Mouse (Mus musculus) hindbrain, embryonic 12.5 days (tissue): ENCODE results near the gene Ebi3. TPM values are rescaled to one million over a fixed set of nuclear protein-coding genes. Genes with fewer than 3 reads are reported as not detected.
A peak's percentile ranks its signal among the peaks of the same experiment; 100 is the strongest.

Source experiments
- ATAC-seq: fragments of 200-750 bp; cut with Nextera tagmentation; 2 replicates; pipeline ENCODE4 v1.8.0; 2017; ENCODE audit warnings: moderate TSS enrichment; ENCODE audit not compliant: low FRiP score
- H3K27ac ChIP-seq: fragments of 300-500 bp; sonication (generic); 2 replicates; pipeline ENCODE4 v1.5.1; 2016; ENCODE audit warnings: mild to moderate bottlenecking
- H3K27me3 ChIP-seq: fragments of 300-500 bp; sonication (generic); 2 replicates; pipeline ENCODE4 v1.6.1; 2016; ENCODE audit warnings: mild to moderate bottlenecking
- H3K36me3 ChIP-seq: fragments of 300-500 bp; sonication (generic); 2 replicates; pipeline ENCODE4 v1.6.1; 2016; ENCODE audit warnings: mild to moderate bottlenecking
- H3K4me1 ChIP-seq: fragments of 300-500 bp; sonication (generic); 2 replicates; pipeline ENCODE4 v1.6.1; 2016
- H3K4me2 ChIP-seq: fragments of 300-500 bp; sonication (generic); replicated peaks from 2 replicates; pipeline ENCODE4 v1.6.1; 2016; ENCODE audit warnings: mild to moderate bottlenecking
- H3K4me3 ChIP-seq: fragments of 300-500 bp; sonication (generic); 2 replicates; pipeline ENCODE4 v1.5.1; 2016; ENCODE audit warnings: mild to moderate bottlenecking
- H3K9ac ChIP-seq: fragments of 300-500 bp; sonication (generic); 2 replicates; pipeline ENCODE4 v1.6.1; 2016; ENCODE audit warnings: mild to moderate bottlenecking, moderate library complexity
- H3K9me3 ChIP-seq: fragments of 300-500 bp; sonication (generic); replicated peaks from 2 replicates; pipeline ENCODE4 v1.6.1; 2016; ENCODE audit warnings: mild to moderate bottlenecking
- WGBS: fragments of 180-500 bp; shearing (Covaris S2); methylation state at CpG from one replicate; pipeline ENCODE4 v1.1.7; 2016; 5-methylcytosine and 5-hydroxymethylcytosine counted together
- polyA plus RNA-seq: library from polyadenylated mRNA; unstranded; fragments of >200 nt; fragmentation: Nextera tagmentation; extraction: Ambion mirVana; gene quantifications from 2 replicates; pipeline ENCODE4 v1.2.1, GENCODE M21; 2016

Gene Ebi3
- polyA plus RNA-seq, 1 experiment from 2014 or later = 2.6 TPM

GRCm38 (mm10) chr17:55959946-55960740, 7.7 kb downstream of the Ebi3 start:
- Histone ChIP-seq H3K9ac (peak overlapping the region; percentile 41; the same call in 1 of the 2 replicates), H3K4me1 (peaks cover 30% of the 10 kb centered on the region), H3K27me3 (no peaks in the 10 kb centered on the region), H3K36me3 (peaks cover 29% of the 10 kb centered on the region), H3K27ac (peak overlapping the region; percentile 92), H3K4me2 (peak overlapping the region; percentile 65), H3K9me3 (no peaks in the 10 kb centered on the region), H3K4me3 (peak overlapping the region; percentile 51)
- whole genome bisulfite sequencing = 75% methylated on average over 10 of the region's 10 CpGs
- no peak for ATAC-seq

- Histone ChIP-seq H3K9me3 (no peaks in the 10 kb centered on the region), H3K27ac (no peak overlapping the region), H3K4me3 (no peak overlapping the region), H3K27me3 (no peaks in the 10 kb centered on the region), H3K4me2 (no peak overlapping the region), H3K4me1 (peaks cover 30% of the 10 kb centered on the region), H3K9ac (no peak overlapping the region), H3K36me3 (peaks cover 35% of the 10 kb centered on the region)
- ATAC-seq = no peak
Observed at GRCm38 (mm10) chr17:55960791-55961190, 8.4 kb downstream of the Ebi3 start.

DNA sequence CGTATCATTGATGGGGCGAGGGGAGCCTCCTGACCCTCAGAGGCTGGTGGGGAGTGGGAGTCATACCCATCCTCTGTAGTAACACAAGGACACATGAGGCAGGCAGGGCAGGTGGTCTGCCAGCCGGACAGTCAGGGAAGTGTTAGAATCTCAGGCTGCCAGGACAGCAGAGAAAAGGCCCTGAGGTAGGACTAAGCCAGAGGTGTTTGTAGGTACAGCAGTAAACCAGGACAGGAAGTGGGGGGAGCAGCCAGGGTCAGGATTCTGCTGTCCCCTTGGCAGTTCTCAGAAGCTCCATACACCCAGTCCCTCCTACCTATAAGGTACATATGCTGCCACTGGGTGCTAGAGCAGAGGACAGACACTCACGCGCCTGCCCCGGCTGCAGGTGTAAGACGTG, 9.2 kb downstream of the Ebi3 start:
- Histone ChIP-seq H3K27ac (no peak overlapping the region), H3K9ac (no peak overlapping the region), H3K4me1 (peaks cover 21% of the 10 kb centered on the region), H3K36me3 (peaks cover 42% of the 10 kb centered on the region), H3K4me2 (no peak overlapping the region), H3K27me3 (no peaks in the 10 kb centered on the region), H3K9me3 (no peaks in the 10 kb centered on the region), H3K4me3 (no peak overlapping the region)
- WGBS = 94% methylated on average over 7 of the region's 7 CpGs
- no peak for ATAC-seq

DNA sequence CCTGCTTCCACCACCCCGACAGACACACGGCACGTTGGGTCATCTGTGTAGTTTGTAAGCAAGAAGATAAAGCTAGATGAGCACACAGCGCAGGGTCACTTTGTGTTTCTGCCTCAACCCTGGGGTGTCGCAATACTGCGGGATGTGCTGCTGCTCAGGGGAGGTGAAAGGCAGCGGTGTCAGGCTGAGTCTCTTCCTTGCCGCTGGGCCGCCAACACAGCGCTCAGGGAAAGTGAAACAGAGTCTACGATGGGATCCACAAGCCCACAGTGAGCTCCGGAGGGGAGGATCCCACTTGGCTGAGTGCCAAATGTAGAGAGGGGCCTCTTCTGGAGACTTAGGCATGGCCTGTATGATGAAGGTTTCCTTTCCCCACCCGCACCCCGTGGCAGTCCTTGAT, 10.7 kb downstream of the Ebi3 start:
- Histone ChIP-seq H3K4me3 (no peak overlapping the region), H3K4me2 (no peak overlapping the region), H3K9me3 (no peaks in the 10 kb centered on the region), H3K27me3 (no peaks in the 10 kb centered on the region), H3K36me3 (peaks cover 54% of the 10 kb centered on the region), H3K9ac (no peak overlapping the region), H3K27ac (peak overlapping the region; percentile 23; the same call in 1 of the 2 replicates), H3K4me1 (peaks cover 21% of the 10 kb centered on the region)
- 82% methylated on average over 14 of the region's 14 CpGs for WGBS
- ATAC-seq = no peak

DNA sequence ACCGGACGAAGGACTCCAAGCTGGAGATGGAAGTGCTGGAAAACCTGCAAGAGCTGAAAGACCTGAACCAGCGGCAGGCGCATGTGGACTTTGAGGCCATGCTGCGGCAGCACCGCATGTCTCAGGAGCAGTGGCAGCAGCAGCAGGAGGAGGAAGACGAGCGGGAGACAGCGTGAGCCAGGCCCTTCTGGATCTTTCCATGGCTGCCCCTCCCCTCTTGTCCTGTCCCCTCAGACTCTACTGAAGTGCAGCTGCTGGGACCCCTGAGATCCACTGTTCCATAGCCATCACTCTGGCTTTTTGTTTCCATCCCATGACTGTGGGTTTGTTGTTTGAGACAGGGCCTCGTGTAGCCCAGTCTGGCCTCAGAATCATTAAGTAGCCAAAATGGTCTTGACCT, 12.1 kb downstream of the Ebi3 start:
- Histone ChIP-seq H3K27ac (no peak overlapping the region), H3K27me3 (no peaks in the 10 kb centered on the region), H3K9ac (no peak overlapping the region), H3K4me3 (no peak overlapping the region), H3K9me3 (no peaks in the 10 kb centered on the region), H3K4me2 (no peak overlapping the region), H3K4me1 (peaks cover 30% of the 10 kb centered on the region), H3K36me3 (peaks cover 54% of the 10 kb centered on the region)
- ATAC-seq = no peak
- WGBS = 92% methylated on average over 10 of the region's 10 CpGs

GRCm38 (mm10) chr17:55964996-55965395, 12.6 kb downstream of the Ebi3 start:
- whole genome bisulfite sequencing = 87% methylated on average over 9 of the region's 9 CpGs
- Histone ChIP-seq H3K27me3 (no peaks in the 10 kb centered on the region), H3K9ac (no peak overlapping the region), H3K36me3 (peaks cover 54% of the 10 kb centered on the region), H3K4me2 (no peak overlapping the region), H3K27ac (no peak overlapping the region), H3K4me3 (no peak overlapping the region), H3K4me1 (peaks cover 32% of the 10 kb centered on the region), H3K9me3 (no peaks in the 10 kb centered on the region)
- ATAC-seq = no peak

DNA sequence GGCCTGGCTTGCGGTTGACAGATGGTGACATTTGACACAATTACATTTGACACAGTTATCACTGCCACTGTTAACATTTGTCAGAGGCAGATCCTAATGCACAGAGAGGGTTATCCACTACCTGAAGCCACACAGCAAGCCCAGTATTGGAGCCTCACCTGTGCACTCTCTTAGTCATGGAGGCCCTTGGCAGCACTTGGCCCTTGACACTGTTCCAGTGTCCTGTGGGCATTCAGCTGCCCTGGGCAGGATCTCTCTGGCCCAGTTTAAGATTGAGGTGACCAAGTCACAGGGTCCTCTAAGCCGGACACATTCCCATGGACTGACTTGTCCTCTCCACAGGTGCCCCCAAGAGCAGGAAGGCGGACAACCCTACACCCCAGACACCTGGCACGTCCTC, 14.7 kb downstream of the Ebi3 start:
- H3K27me3 ChIP-seq = no peaks in the 10 kb centered on the region
- H3K4me2 ChIP-seq = no peak overlapping the region
- no peak overlapping the region for H3K9ac ChIP-seq
- WGBS = 92% methylated on average over 4 of the region's 4 CpGs
- H3K36me3 ChIP-seq = peaks cover 40% of the 10 kb centered on the region
- no peak overlapping the region for H3K4me3 ChIP-seq
- ATAC-seq = no peak
- peaks cover 44% of the 10 kb centered on the region for H3K4me1 ChIP-seq
- no peaks in the 10 kb centered on the region for H3K9me3 ChIP-seq
- no peak overlapping the region for H3K27ac ChIP-seq

GRCm38 (mm10) chr17:55968210-55968609, 15.8 kb downstream of the Ebi3 start:
- H3K9me3 ChIP-seq = no peaks in the 10 kb centered on the region
- peak overlapping the region; percentile 93 for H3K27ac ChIP-seq
- H3K4me2 ChIP-seq = no peak overlapping the region
- H3K27me3 ChIP-seq = no peaks in the 10 kb centered on the region
- ATAC-seq = peak; percentile 1; the same call in 1 of the 2 replicates
- H3K4me1 ChIP-seq = peaks cover 52% of the 10 kb centered on the region
- H3K36me3 ChIP-seq = peaks cover 45% of the 10 kb centered on the region
- WGBS = 49% methylated on average over 7 of the region's 7 CpGs
- H3K4me3 ChIP-seq = no peak overlapping the region
- H3K9ac ChIP-seq = peak overlapping the region; percentile 1; the same call in 1 of the 2 replicates

DNA sequence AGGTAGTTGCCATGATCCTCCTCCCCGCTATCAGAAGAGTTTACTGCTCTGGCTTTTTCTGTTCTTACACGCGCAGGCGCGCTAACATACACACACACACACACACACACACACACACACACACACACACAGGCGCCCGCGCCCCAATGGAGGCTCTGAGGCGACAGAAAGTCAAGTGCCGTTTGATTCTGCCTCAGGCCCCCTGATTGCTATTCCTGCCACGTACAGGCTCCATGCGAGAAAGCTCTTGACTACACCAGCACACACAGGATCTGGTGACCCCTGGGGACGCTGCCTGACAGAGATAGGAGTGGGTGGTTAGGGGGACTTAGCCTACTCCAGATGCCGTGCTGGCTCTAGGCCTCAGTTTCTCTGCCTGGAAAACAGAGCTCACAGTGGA, 17.1 kb downstream of the Ebi3 start:
- ATAC-seq = peak; percentile 79
- 25% methylated on average over 14 of the region's 14 CpGs for WGBS
- no peaks in the 10 kb centered on the region for H3K27me3 ChIP-seq
- peak overlapping the region; percentile 77 for H3K4me2 ChIP-seq
- peaks cover 51% of the 10 kb centered on the region for H3K4me1 ChIP-seq
- H3K36me3 ChIP-seq = peaks cover 51% of the 10 kb centered on the region
- H3K9me3 ChIP-seq = no peaks in the 10 kb centered on the region
- peak overlapping the region; percentile 59 for H3K4me3 ChIP-seq
- peak overlapping the region; percentile 80; the same call in 1 of the 2 replicates for H3K9ac ChIP-seq
- peak overlapping the region; percentile 93 for H3K27ac ChIP-seq

- H3K9me3 ChIP-seq = no peaks in the 10 kb centered on the region
- H3K9ac ChIP-seq = peak within 1 kb of the TSS; percentile 80
- H3K4me1 ChIP-seq = peaks cover 51% of the 10 kb centered on the region
- WGBS = 8% methylated on average over 55 of the region's 55 CpGs
- peak within 1 kb of the TSS; percentile 59 for H3K4me3 ChIP-seq
- no peaks in the 10 kb centered on the region for H3K27me3 ChIP-seq
- H3K27ac ChIP-seq = peak within 1 kb of the TSS; percentile 93
- H3K36me3 ChIP-seq = peaks cover 49% of the 10 kb centered on the region
- peak; percentile 57 for ATAC-seq
- H3K4me2 ChIP-seq = peak within 1 kb of the TSS; percentile 77
Observed at GRCm38 (mm10) chr17:55969966-55970891, 17.8 kb downstream of the Ebi3 start, which contains the start of gene Shd. TSS of gene Shd (plus strand) at chr17:55970467.

GRCm38 (mm10) chr17:55971453-55971852, 19.0 kb downstream of the Ebi3 start:
- WGBS = 20% methylated on average over 22 of the region's 22 CpGs
- Histone ChIP-seq H3K4me3 (peak overlapping the region; percentile 59), H3K27ac (peak overlapping the region; percentile 93; the same call in 1 of the 2 replicates), H3K4me2 (peak overlapping the region; percentile 77), H3K9ac (peak overlapping the region; percentile 80), H3K9me3 (no peaks in the 10 kb centered on the region), H3K36me3 (peaks cover 44% of the 10 kb centered on the region), H3K4me1 (peaks cover 57% of the 10 kb centered on the region), H3K27me3 (no peaks in the 10 kb centered on the region)
- ATAC-seq = no peak

GRCm38 (mm10) chr17:55976255-55976862, 23.9 kb downstream of the Ebi3 start:
- H3K27me3 ChIP-seq = no peaks in the 10 kb centered on the region
- WGBS = 15% methylated on average over 13 of the region's 13 CpGs
- no peaks in the 10 kb centered on the region for H3K9me3 ChIP-seq
- no peak overlapping the region for H3K4me3 ChIP-seq
- no peak overlapping the region for H3K4me2 ChIP-seq
- ATAC-seq = peak; percentile 72
- peaks cover 29% of the 10 kb centered on the region for H3K4me1 ChIP-seq
- peak overlapping the region; percentile 39 for H3K9ac ChIP-seq
- peak overlapping the region; percentile 71 for H3K27ac ChIP-seq
- H3K36me3 ChIP-seq = peaks cover 30% of the 10 kb centered on the region
